In the genomic region with DNA sequence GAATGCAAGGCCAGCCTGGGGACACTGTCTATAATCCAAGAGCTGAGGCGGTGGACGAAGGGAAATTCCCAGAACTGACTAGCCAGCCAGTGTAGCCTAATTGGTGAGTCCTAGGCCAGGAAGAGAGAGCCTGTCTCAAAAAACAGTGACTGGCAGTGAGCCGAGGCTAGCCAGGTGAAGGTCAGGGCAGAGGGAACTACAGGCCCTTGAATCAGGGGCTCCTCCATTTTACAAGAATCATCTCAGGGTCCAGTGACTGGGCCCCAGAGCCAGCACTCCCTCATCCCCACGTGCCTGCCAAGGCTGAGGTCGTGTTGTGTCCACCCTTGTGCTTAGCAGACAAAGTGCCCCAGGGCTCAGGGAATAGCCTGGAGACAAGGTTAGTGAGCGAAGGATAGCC, we compare ENCODE assay signal across 24 mouse cellular contexts. TPM values are rescaled to one million over a fixed set of nuclear protein-coding genes. Genes with fewer than 3 reads are reported as not detected.
A peak's percentile ranks its signal among the peaks of the same experiment; 100 is the strongest.
DNase-seq lines count a peak whose midpoint lies in the region; ATAC-seq and TF ChIP-seq lines count a peak whose summit lies in the region.
"Had no signal": no experiment of that assay in that cellular context is flagged by ENCODE, and none has a peak within 500 bp of the region (broad histone marks: within the 10 kb centered on the region; RNA-seq: fewer than 3 reads in every experiment).

No protein-coding gene starts in this region.

- ATAC-seq in heart, embryonic 11.5 days (replicated peaks; ENCODE audit: insufficient number of reproducible peaks, low FRiP score, low TSS enrichment), result no peak
- ATAC-seq in heart, embryonic 12.5 days (ENCODE audit: insufficient number of reproducible peaks, low FRiP score), result no peak
- ATAC-seq: CD4-positive, CD25-positive, alpha-beta regulatory T cell, adult 4 months; forebrain, embryonic 13.5 days; forebrain, postnatal 0 days; hindbrain, postnatal 0 days; inflammation-experienced regulatory T-cells, adult 6 months; intestine, embryonic 16.5 days had no signal

- H3K4me1 ChIP-seq in heart, embryonic 11.5 days (ENCODE audit: control insufficient read depth, insufficient read depth, low read length), result peaks cover 31% of the 10 kb centered on the region
- peaks cover 47% of the 10 kb centered on the region for H3K4me1 ChIP-seq in heart, embryonic 12.5 days (replicated peaks)
- peaks cover 49% of the 10 kb centered on the region for H3K4me1 ChIP-seq in small intestine, adult 2 months (ENCODE audit: control insufficient read depth, insufficient read depth, insufficient read length, low read length)

- peak overlapping the region; percentile 22; the same call in 1 of the 2 replicates for H3K27ac ChIP-seq in heart, embryonic 11.5 days (ENCODE audit: low read depth, low read length)
- no peak overlapping the region for H3K27ac ChIP-seq in heart, embryonic 12.5 days (ENCODE audit: poor library complexity, severe bottlenecking)
- H3K27ac ChIP-seq in small intestine, adult 2 months (ENCODE audit: insufficient read depth, low read depth, low read length), result peak overlapping the region; percentile 30; the same call in 1 of the 2 replicates
- H3K27ac ChIP-seq: forebrain, embryonic 10.5 days; forebrain, embryonic 13.5 days; gastrocnemius, adult 2 months; hindbrain, embryonic 14.5 days; hindbrain, postnatal 0 days had no signal

- no peak for TF ChIP-seq POLR2A in small intestine, adult 2 months (IDR thresholded peaks at IDR 0.05; ENCODE audit: low read depth, low read length)

- no peak for TF ChIP-seq CTCF in small intestine, adult 2 months (IDR thresholded peaks at IDR 0.05; ENCODE audit: extremely low read depth, insufficient read length, insufficient replicate concordance, low read depth, low read length)

- no peak overlapping the region for H3K4me2 ChIP-seq in heart, embryonic 11.5 days
- no peak overlapping the region for H3K4me2 ChIP-seq in heart, embryonic 12.5 days
- H3K4me2 ChIP-seq: forebrain, embryonic 13.5 days; hindbrain, embryonic 14.5 days had no signal

- no peaks in the 10 kb centered on the region for H3K27me3 ChIP-seq in heart, embryonic 11.5 days (ENCODE audit: control insufficient read depth, insufficient read depth, low read length)
- no peaks in the 10 kb centered on the region for H3K27me3 ChIP-seq in heart, embryonic 12.5 days (replicated peaks)
- no peaks in the 10 kb centered on the region for H3K27me3 ChIP-seq in small intestine, adult 2 months (ENCODE audit: control insufficient read depth, insufficient read depth, low read length)
- H3K27me3 ChIP-seq: forebrain, embryonic 13.5 days had no signal

- 77% methylated on average over 6 of the region's 6 CpGs for WGBS in heart, embryonic 11.5 days (ENCODE audit: insufficient replicate concordance)
- 72% methylated on average over 6 of the region's 6 CpGs for WGBS in heart, embryonic 12.5 days
- 78% methylated on average over 6 of the region's 6 CpGs for WGBS in small intestine, adult 2 months

- H3K9me3 ChIP-seq in heart, embryonic 11.5 days (replicated peaks; ENCODE audit: control insufficient read depth, low read length), result no peaks in the 10 kb centered on the region
- H3K9me3 ChIP-seq in heart, embryonic 12.5 days (replicated peaks), result no peaks in the 10 kb centered on the region
- H3K9me3 ChIP-seq: forebrain, embryonic 10.5 days; forebrain, embryonic 13.5 days had no signal

- peak; percentile 70 for DNase-seq in adrenal gland, postnatal 14 days
- no peak for DNase-seq in adrenal gland, postnatal 4 days (ENCODE audit: low spot score in 2 of 2)
- DNase-seq in testis, postnatal 10 days (ENCODE audit: low spot score), result peak; percentile 69
- DNase-seq in testis, postnatal 14 days (ENCODE audit: low spot score), result no peak
- DNase-seq in retina, embryonic 14.5 days (ENCODE audit: low spot score), result no peak
- DNase-seq: cerebellum, adult 18-20 months; cerebellum, adult 9-10 months; cerebellum, postnatal 14 days; forebrain, postnatal 0 days; gastrocnemius, adult 2 months; gastrocnemius, postnatal 14 days; heart, adult 18-20 months; heart, postnatal 4 days; kidney, adult 18-20 months had no signal

- no peaks in the 10 kb centered on the region for H3K36me3 ChIP-seq in heart, embryonic 11.5 days (ENCODE audit: control insufficient read depth, insufficient read depth, low read length)
- H3K36me3 ChIP-seq in heart, embryonic 12.5 days, result peaks cover 7% of the 10 kb centered on the region
- H3K36me3 ChIP-seq in small intestine, adult 2 months (ENCODE audit: control insufficient read depth, insufficient read depth, low read length), result peaks cover 24% of the 10 kb centered on the region
- H3K36me3 ChIP-seq: forebrain, embryonic 10.5 days had no signal

- H3K4me3 ChIP-seq in heart, embryonic 11.5 days (ENCODE audit: low read depth, low read length), result no peak overlapping the region
- no peak overlapping the region for H3K4me3 ChIP-seq in heart, embryonic 12.5 days
- H3K4me3 ChIP-seq in small intestine, adult 2 months (ENCODE audit: low read depth, low read length), result no peak overlapping the region
- H3K4me3 ChIP-seq: forebrain, embryonic 10.5 days; forebrain, embryonic 13.5 days; gastrocnemius, adult 2 months had no signal

- no peak overlapping the region for H3K9ac ChIP-seq in heart, embryonic 11.5 days (ENCODE audit: low read depth, low read length)
- no peak overlapping the region for H3K9ac ChIP-seq in heart, embryonic 12.5 days
- H3K9ac ChIP-seq: forebrain, embryonic 13.5 days; forebrain, postnatal 0 days; hindbrain, embryonic 14.5 days had no signal

RNA-seq across cellular contexts. Expression of a gene that starts 12.0 kb away (rescaled TPM):
- total RNA-seq in adrenal gland, postnatal 14 days (2021), result 53.8 and 74.2 TPM in 2 replicates
- 10 to 100 TPM; 73.4 to 75.0 TPM for total RNA-seq in adrenal gland, postnatal 4 days (2021)
- polyA plus RNA-seq in heart, embryonic 11.5 days (2014; fragmentation: Nextera tagmentation; extraction: Ambion mirVana), result 16.0 and 16.8 TPM in 2 replicates
- 23.1 and 23.6 TPM in 2 replicates for polyA plus RNA-seq in heart, embryonic 12.5 days (2016; fragmentation: Nextera tagmentation; extraction: Ambion mirVana)
- 47.9 and 122 TPM in 2 replicates for polyA plus RNA-seq in small intestine, adult 2 months (2012; rRNA removed)

RNA-seq across cellular contexts. Expression of a gene that starts 48.4 kb away (rescaled TPM):
- total RNA-seq in adrenal gland, postnatal 14 days (2021), result 308 and 532 TPM in 2 replicates
- total RNA-seq in adrenal gland, postnatal 4 days (2021), result 100 to 1,000 TPM in 1 of 2 experiments, 10 to 100 TPM in 1; 33.8 to 163 TPM
- 1,579 and 1,713 TPM in 2 replicates for polyA plus RNA-seq in heart, embryonic 11.5 days (2014; fragmentation: Nextera tagmentation; extraction: Ambion mirVana)
- polyA plus RNA-seq in heart, embryonic 12.5 days (2016; fragmentation: Nextera tagmentation; extraction: Ambion mirVana), result 1,404 and 1,433 TPM in 2 replicates
- 52.2 and 90.3 TPM in 2 replicates for polyA plus RNA-seq in small intestine, adult 2 months (2012; rRNA removed)

Comparison
In these comparisons a context has a peak if more than half of its experiments do, and no peak if none do; other contexts are left out.
1. DNase-seq: peak in adrenal gland, postnatal 14 days (single experiment) and testis, postnatal 10 days (single experiment); none in adrenal gland, postnatal 4 days (0 of 2), testis, postnatal 14 days (single experiment) and retina, embryonic 14.5 days (single experiment).
2. RNA of a gene that starts 48.4 kb away (polyA plus RNA-seq): 1,579 to 1,713 TPM in heart, embryonic 11.5 days and 1,404 to 1,433 TPM in heart, embryonic 12.5 days; 52.2 to 90.3 TPM in small intestine, adult 2 months; every median in the first group is over 10 times any median in the second.